Mouse (Mus musculus) limb, embryonic 10.5 days (tissue): ENCODE results near the gene Lrrtm3. TPM values are rescaled to one million over a fixed set of nuclear protein-coding genes. Genes with fewer than 3 reads are reported as not detected.

Source experiments
- DNase-seq: peaks from one replicate; pipeline ENCODE4 v3.0.0-alpha.2; 2017; ENCODE audit warnings: low spot score
- H3K27ac ChIP-seq: fragments of 300-500 bp; sonication (generic); 2 replicates; pipeline ENCODE4 v1.5.1; 2016; ENCODE audit warnings: mild to moderate bottlenecking
- H3K27me3 ChIP-seq: fragments of 300-500 bp; sonication (generic); 2 replicates; pipeline ENCODE4 v1.6.1; 2016; ENCODE audit warnings: low read depth, mild to moderate bottlenecking; ENCODE audit not compliant: poor library complexity, severe bottlenecking
- H3K36me3 ChIP-seq: fragments of 300-500 bp; sonication (generic); 2 replicates; pipeline ENCODE4 v1.6.1; 2016; ENCODE audit warnings: mild to moderate bottlenecking, moderate library complexity
- H3K4me1 ChIP-seq: fragments of 300-500 bp; sonication (generic); 2 replicates; pipeline ENCODE4 v1.6.1; 2016
- H3K4me3 ChIP-seq: fragments of 300-500 bp; sonication (generic); 2 replicates; pipeline ENCODE4 v1.5.1; 2016; ENCODE audit warnings: mild to moderate bottlenecking, moderate library complexity
- H3K9me3 ChIP-seq: fragments of 300-500 bp; sonication (generic); replicated peaks from 2 replicates; pipeline ENCODE4 v1.6.1; 2016; ENCODE audit warnings: mild to moderate bottlenecking
- WGBS: fragments of 180-500 bp; shearing (Covaris S2); methylation state at CpG from one replicate; pipeline ENCODE4 v1.1.7; 2016; 5-methylcytosine and 5-hydroxymethylcytosine counted together
- polyA plus RNA-seq: library from polyadenylated mRNA; unstranded; fragments of >200 nt; fragmentation: Nextera tagmentation; extraction: Ambion mirVana; gene quantifications from 2 replicates; pipeline ENCODE4 v1.2.1, GENCODE M21; 2016

Gene Lrrtm3
- 0.06 and 0.53 TPM in 2 replicates for polyA plus RNA-seq

DNA sequence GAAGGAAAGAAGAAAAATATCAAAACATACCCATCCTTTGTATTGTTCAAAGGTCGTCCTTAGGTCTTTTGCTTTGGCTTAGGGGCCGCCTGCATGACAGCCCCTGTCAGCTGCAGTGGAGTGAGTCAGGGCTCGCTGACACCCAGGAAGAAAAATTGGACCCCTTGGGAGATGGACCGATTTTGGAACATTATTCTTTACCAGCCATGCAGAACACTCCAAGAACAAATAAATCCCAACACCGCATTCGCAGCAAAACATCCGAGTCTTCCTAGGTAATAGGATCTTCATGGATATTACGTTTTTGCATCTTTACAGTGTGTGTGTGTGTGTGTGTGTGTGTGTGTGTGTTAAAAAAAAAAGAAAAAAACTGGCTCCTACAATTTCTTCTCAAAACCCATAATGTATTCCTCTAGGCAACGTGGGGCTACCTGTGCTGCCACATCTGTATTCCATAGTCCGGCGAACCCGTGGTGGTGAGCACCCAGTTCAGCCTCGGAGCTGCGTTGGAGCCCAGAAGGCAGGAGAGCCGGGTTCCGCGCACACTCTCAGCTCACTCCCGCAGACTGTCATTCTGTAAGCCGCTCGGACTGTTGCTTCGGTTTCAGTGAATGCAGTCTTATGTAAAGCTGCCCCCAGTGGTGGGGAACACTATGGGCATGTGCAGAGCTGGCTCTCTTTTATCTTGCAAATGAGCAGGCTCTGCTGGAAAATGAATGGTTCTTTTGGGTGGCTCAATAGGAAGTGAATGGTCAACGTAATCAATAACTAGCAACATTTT is at the start of gene Lrrtm3:
Lrrtm3 (minus strand) TSS at position 598 of the 781 bp plus-strand sequence.
- Histone ChIP-seq H3K4me1 (peaks cover 31% of the 10 kb centered on the region), H3K27ac (no peak within 1 kb of the TSS), H3K9me3 (no peaks in the 10 kb centered on the region), H3K36me3 (no peaks in the 10 kb centered on the region), H3K4me3 (peak within 1 kb of the TSS; percentile 43), H3K27me3 (peaks cover 46% of the 10 kb centered on the region)
- peak; percentile 71 for DNase-seq
- 2% methylated on average over 22 of the region's 22 CpGs for WGBS

DNA sequence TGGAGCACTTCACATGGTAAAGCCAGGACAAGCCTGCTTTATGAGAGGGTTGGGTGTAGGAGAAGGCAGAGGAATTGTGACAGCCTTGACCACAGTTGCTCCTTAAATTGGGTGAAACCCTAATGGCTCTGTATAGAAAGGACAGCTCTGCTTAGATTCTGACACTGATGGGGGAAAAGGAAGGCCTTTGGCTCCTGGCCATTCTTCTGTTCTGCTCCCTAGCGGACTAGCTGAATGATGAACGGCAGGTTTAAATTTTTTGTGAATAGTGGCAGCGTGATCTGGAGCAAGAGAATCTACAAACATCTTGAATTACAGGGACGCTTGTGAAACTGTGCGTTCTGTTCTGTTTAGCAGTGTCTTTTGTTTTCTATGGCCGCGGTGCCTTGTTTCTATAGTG is 45.4 kb upstream of the Lrrtm3 start:
- no peak for DNase-seq
- no peaks in the 10 kb centered on the region for H3K4me1 ChIP-seq

DNA sequence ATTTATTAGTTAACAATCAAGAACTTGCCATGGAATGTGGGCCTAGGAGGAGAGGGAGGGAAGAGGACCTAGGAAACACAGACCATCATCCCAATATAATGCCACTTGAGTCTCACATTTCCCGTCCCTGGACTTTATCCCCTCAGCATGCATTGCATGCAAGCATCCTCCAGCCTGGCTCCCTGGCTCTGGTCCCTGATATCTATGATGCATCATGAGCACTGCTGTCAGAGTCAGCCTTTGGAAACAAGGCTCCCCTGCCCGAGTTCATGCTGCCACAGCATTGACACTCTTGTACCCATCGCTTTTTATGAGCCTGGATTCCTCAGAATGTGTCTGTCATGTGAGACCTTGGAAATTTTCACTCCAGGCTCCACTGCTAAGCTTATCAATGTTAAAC is 43.4 kb upstream of the Lrrtm3 start:
- WGBS: 84% methylated on average over 3 of the region's 3 CpGs
- no peak overlapping the region for H3K27ac ChIP-seq
- no peak overlapping the region for H3K4me3 ChIP-seq
- H3K9me3 ChIP-seq: no peaks in the 10 kb centered on the region
- no peak for DNase-seq
- no peaks in the 10 kb centered on the region for H3K4me1 ChIP-seq
- H3K36me3 ChIP-seq: no peaks in the 10 kb centered on the region
- H3K27me3 ChIP-seq: no peaks in the 10 kb centered on the region

More for the DNA sequence above, 45.4 kb upstream of the Lrrtm3 start:
- whole genome bisulfite sequencing: 91% methylated on average over 7 of the region's 7 CpGs
- Histone ChIP-seq H3K4me3 (no peak overlapping the region), H3K36me3 (no peaks in the 10 kb centered on the region), H3K27ac (no peak overlapping the region), H3K27me3 (no peaks in the 10 kb centered on the region), H3K9me3 (no peaks in the 10 kb centered on the region)

DNA sequence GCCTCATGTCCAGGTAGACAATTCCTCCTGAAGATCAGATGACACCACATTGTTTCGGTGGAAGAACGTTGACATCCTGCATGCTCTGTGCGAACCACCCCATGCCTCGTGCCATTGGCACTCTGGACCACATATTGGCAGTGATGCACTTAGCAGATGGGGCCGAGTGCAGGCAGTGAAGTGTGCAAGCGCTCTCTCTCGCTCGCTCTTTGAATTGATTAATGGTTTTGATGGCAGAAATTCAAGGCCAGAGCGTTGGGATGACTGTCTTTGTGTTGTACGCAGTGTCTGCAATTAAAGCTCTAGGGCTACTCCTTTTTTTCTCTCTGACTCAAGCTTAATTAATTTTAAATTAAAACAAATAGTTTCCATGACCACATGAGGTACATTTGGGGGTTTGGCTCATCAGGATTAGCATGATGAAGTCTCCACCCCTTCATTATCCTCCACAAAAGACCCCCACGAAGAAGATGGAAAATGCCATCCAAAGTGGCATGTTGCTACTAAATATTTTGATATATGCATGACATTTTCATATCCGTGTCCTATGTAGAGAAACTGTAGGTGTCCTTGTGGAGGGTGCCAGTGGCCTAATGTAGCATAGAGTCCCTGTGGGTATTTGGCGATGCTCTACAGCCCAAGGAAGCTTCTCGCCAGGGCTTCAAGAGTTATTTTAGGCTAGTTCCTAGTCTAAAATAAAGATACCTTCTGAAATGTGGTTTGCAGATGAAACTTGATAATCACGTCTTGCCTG is 40.5 kb upstream of the Lrrtm3 start:
- H3K4me1 ChIP-seq: no peaks in the 10 kb centered on the region
- H3K36me3 ChIP-seq: no peaks in the 10 kb centered on the region
- no peaks in the 10 kb centered on the region for H3K27me3 ChIP-seq
- H3K9me3 ChIP-seq: no peaks in the 10 kb centered on the region
- no peak overlapping the region for H3K27ac ChIP-seq
- DNase-seq: no peak
- 90% methylated on average over 15 of the region's 15 CpGs for WGBS
- H3K4me3 ChIP-seq: no peak overlapping the region

DNA sequence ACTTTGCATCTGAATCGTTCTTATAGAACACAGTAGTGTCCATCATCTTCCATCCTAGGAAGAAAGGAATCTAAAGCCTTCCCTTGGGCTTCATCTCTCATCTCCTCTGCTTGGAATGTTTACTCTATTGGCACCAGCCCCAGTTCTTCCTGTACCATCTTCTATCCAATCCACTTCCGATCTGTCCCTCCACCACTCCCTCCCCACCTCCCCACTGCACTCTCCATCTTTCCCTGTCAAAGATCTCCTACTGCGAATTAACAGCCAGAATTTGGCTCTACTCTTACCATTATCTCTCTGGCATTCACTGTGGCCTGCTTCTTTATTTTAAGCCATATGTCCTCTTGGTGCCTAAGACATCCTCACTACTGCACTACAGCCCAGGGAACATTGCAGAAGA is 28.8 kb upstream of the Lrrtm3 start:
- DNase-seq: no peak
- Histone ChIP-seq H3K36me3 (no peaks in the 10 kb centered on the region), H3K27me3 (no peaks in the 10 kb centered on the region), H3K27ac (no peak overlapping the region), H3K9me3 (no peaks in the 10 kb centered on the region), H3K4me3 (no peak overlapping the region), H3K4me1 (no peaks in the 10 kb centered on the region)
- WGBS: 87% methylated on average over 3 of the region's 3 CpGs

DNA sequence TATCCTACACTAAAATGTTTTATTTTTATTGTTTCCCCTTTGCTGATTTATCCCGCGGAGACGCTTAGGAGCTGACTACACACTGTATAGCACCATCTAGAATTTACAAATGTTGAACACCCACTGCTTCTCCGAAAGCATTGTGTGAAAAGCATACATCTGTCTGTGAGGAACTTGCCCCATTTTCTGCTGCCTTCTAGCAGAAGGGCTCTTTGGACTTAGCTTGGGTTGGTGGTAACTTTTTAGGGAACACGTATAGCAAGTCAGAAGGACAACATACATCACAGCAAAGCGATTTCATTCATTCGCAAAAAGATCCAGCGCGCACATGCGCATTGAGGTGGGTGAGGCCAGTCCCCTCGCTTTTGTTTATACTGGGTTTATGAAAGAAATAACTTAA is 25.2 kb upstream of the Lrrtm3 start:
- H3K9me3 ChIP-seq: no peaks in the 10 kb centered on the region
- no peaks in the 10 kb centered on the region for H3K27me3 ChIP-seq
- no peak for DNase-seq
- no peaks in the 10 kb centered on the region for H3K4me1 ChIP-seq
- 95% methylated on average over 11 of the region's 11 CpGs for WGBS
- H3K36me3 ChIP-seq: no peaks in the 10 kb centered on the region
- no peak overlapping the region for H3K4me3 ChIP-seq
- H3K27ac ChIP-seq: no peak overlapping the region

DNA sequence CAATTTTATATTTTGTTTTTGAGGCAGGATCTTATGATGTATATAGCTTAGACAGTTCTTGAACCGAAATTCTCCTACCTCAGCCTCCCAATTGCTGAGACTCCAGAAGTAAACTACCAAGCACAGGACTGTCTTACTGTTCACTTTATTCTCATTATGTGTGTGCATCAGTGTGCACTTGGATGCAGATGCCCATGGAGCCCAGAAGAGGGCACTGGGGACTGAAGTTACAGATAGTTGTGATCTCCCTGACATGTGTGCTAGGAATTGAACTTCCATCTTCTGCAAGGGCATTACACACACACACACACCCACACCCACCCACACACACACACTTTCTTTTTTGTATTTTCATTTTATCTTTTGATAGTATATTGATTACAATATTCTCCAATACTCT is 6.5 kb upstream of the Lrrtm3 start:
- 90% methylated on average over 1 of the region's 1 CpGs for WGBS
- H3K4me1 ChIP-seq: no peaks in the 10 kb centered on the region
- no peaks in the 10 kb centered on the region for H3K9me3 ChIP-seq
- H3K27ac ChIP-seq: no peak overlapping the region
- no peak overlapping the region for H3K4me3 ChIP-seq
- no peaks in the 10 kb centered on the region for H3K27me3 ChIP-seq
- no peaks in the 10 kb centered on the region for H3K36me3 ChIP-seq
- DNase-seq: no peak

DNA sequence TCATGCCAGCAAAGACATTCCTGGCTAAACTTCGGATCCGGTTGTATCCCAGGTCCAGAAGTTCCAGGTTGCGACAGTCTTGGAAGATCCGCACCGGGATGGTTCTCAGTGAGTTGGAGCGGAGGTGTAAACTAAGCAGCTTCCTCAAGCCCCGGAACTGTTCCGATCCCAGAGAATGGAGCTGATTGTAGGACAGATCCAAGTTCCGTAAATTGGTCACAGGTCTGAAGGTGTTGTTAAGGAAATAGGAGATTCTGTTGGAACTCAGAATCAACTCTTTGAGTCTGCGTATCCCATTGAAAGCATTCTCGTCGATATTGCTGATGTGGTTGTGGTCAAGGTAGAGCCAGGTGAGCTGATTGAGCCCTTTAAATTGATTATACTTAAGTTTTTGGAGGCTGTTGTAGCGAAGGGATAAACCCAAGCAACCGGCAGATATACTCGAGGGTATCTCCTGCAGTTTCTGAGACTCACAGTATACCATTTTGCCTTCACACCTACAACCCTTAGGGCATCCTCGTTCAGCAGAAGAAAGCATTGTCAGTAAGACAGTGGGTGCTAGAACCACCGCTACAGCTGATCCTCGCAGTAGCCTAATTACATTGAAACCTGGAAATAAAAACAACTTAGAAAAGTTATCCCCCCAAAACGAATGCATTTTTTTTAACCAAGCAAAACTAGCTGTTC is 1.2 kb downstream of the Lrrtm3 start:
- Histone ChIP-seq H3K9me3 (no peaks in the 10 kb centered on the region), H3K4me3 (no peak overlapping the region), H3K27ac (no peak overlapping the region), H3K27me3 (peaks cover 46% of the 10 kb centered on the region), H3K4me1 (peaks cover 31% of the 10 kb centered on the region), H3K36me3 (no peaks in the 10 kb centered on the region)
- DNase-seq: no peak
- WGBS: 24% methylated on average over 19 of the region's 19 CpGs

DNA sequence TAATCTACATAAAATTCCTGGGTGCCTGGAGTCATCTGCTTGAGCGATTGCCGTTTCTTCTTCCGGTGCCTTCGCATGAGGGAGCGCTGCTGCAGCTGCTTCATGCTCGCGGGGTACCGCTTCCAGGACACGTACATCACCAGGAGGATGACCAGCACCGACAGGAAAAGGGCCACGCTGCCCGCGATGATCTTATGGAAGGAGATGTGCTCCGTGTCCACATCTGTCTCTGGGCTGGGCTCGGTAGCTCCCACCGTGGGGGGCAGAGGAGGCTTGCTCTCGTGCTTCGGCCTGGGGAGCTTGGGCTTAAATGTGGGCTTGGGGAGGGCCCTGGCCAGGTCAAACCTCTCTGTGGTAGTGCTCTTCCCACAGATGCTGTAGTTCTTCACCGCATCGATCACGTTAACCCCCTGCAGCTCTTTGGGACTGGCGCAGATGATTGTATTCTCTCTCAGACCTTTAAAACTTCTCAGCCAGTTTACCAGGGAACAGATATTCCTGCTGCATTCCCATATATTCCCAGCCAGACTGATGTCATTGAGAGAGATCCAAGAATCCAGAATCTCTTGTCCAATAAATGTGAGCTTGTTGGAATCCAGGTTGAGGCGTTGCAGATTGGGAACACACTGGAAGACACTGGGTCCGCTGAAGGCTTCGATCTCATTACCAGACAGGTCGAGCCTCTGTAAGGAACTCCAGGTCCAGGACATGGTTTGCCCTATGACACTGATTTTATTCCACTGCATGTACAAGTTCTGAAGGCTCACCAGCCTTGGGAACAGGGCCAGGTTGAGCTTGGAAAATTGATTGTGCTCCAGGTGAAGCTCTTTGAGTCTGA is 1.9 kb downstream of the Lrrtm3 start:
- H3K27me3 ChIP-seq: peaks cover 46% of the 10 kb centered on the region
- H3K4me3 ChIP-seq: peak overlapping the region; percentile 47
- H3K4me1 ChIP-seq: peaks cover 31% of the 10 kb centered on the region
- H3K36me3 ChIP-seq: no peaks in the 10 kb centered on the region
- 5% methylated on average over 26 of the region's 26 CpGs for WGBS
- peak; percentile 47 for DNase-seq
- no peak overlapping the region for H3K27ac ChIP-seq
- H3K9me3 ChIP-seq: no peaks in the 10 kb centered on the region

DNA sequence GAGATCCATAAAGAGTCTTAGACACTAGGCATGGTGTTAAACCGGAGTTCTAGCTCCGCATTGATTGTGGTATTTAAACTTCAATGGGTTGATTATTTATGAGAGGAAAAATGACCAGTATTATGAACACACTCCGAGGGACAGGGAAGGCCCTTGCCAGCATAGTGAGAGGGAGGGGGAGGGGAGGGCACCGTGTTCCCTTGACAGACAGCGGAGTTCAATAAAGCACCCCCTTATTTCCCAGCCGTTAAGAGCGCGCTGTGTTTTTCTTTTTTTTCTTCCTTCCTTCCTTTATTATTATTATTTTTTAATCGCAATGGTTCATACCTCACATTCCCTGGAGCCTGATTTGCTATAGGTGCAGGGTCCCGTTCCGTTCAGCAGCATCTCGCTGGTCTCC is 2.6 kb downstream of the Lrrtm3 start:
- H3K4me3 ChIP-seq: peak overlapping the region; percentile 47
- no peak overlapping the region for H3K27ac ChIP-seq
- no peak for DNase-seq
- no peaks in the 10 kb centered on the region for H3K36me3 ChIP-seq
- H3K27me3 ChIP-seq: peaks cover 46% of the 10 kb centered on the region
- H3K4me1 ChIP-seq: peaks cover 31% of the 10 kb centered on the region
- WGBS: under 1% methylated on average over 12 of the region's 12 CpGs
- no peaks in the 10 kb centered on the region for H3K9me3 ChIP-seq

DNA sequence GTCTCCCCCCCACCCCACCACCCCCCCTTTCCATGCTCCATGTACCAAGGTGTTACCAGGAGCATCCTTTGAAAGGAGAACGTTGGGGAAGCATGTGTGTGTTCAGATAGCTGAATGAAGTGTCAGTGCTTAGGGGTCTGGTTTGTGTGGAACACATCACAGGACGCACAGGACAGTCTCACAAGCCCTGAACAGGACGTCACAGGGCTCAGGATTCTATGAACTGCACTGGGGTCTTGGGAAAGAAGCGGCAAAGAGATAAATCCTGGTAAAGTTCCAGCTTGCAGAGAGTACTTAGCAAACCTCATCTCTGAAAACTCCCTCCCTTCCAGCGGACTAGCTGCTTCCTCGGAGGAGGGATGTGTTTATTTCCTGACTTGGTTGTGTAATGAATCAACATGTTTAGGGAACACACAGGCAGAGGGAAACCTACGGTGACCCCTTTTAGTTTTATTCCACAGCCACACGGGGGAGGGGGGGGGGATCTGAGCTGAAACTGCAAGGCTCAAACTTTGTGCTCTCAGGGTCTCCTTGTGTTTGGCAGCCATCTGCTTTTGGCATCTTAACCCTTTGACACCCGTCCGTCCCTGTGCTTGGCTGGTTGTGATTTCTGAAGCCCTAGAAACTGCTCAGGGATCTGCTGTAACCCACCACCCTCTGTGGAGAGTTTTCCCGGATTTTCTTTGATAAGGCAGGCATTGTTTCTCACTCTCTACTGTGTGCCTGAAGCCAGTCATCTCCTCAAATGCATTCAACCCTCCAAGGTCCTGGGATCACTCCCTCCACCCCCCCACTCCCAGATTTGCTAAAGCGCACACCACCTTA is 3.3 kb downstream of the Lrrtm3 start:
- no peaks in the 10 kb centered on the region for H3K9me3 ChIP-seq
- H3K4me1 ChIP-seq: peaks cover 31% of the 10 kb centered on the region
- peak; percentile 47 for DNase-seq
- H3K27me3 ChIP-seq: peaks cover 46% of the 10 kb centered on the region
- H3K36me3 ChIP-seq: no peaks in the 10 kb centered on the region
- 3% methylated on average over 12 of the region's 12 CpGs for WGBS
- peak overlapping the region; percentile 47 for H3K4me3 ChIP-seq
- H3K27ac ChIP-seq: no peak overlapping the region

DNA sequence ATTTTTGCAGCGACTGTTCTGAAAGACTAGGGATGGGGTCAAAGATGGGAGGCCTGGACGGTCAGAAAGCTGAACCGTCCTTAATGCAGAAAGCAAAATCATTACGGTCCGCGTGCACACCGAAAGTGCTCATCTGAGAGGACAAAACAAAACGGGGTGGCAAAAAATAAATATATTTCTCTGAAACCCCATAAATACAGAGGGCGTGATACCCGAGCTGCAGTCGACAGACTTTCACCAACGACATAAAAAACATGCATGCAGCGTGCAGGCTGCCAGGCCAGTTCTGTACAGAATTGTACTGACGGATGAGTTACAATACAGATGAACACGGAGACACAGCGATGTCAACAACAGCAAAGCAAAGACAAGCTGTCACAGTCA is 3.9 kb downstream of the Lrrtm3 start:
- Histone ChIP-seq H3K4me1 (peaks cover 31% of the 10 kb centered on the region), H3K36me3 (no peaks in the 10 kb centered on the region), H3K27ac (no peak overlapping the region), H3K27me3 (peaks cover 43% of the 10 kb centered on the region), H3K9me3 (no peaks in the 10 kb centered on the region), H3K4me3 (no peak overlapping the region)
- WGBS: 68% methylated on average over 16 of the region's 16 CpGs
- DNase-seq: no peak
